Mouse (Mus musculus) pancreas, adult 10 weeks (tissue): Measurements from ENCODE around the gene Mroh8. TPM values are rescaled to one million over a fixed set of nuclear protein-coding genes. Genes with fewer than 3 reads are reported as not detected.

Experiments used
- polyA plus RNA-seq: library from polyadenylated mRNA; stranded (reverse); fragments of 350-450 nt; fragmentation: Illumina TruSeq; extraction: RNeasy Lipid Tissue Mini Kit (QIAGEN cat#74804); gene quantifications from one replicate; pipeline ENCODE4 v1.2.3, GENCODE M21; 2015; ENCODE audit warnings: low read depth, low replicate concordance; ENCODE audit not compliant: insufficient read depth

Gene Mroh8
- not detected for polyA plus RNA-seq

GRCm38 (mm10) chr2:157279416-157279800 is at the start of gene Mroh8:
Gene Mroh8 (minus strand): TSS chr2:157279549.

GRCm38 (mm10) chr2:157278717-157279415 is 483 bp downstream of the Mroh8 start, which contains the start of gene Rpn2:
Gene Rpn2 (plus strand): TSS chr2:157279017.

GRCm38 (mm10) chr2:157204366-157205218 is 74.8 kb downstream of the Mroh8 start, which contains the start of gene Rbl1:
Gene Rbl1 (minus strand): TSS chr2:157204534.

Other genes with a start within 250 kb of the Mroh8 start
- 2.4 TPM for gene Soga1, start 200.3 kb downstream of the Mroh8 start, polyA plus RNA-seq
- not detected for gene Tldc2, start 192.5 kb downstream of the Mroh8 start, polyA plus RNA-seq
- 11.8 TPM for gene Samhd1, start 144.3 kb downstream of the Mroh8 start, polyA plus RNA-seq
- gene Rbl1, start 75.0 kb downstream of the Mroh8 start, polyA plus RNA-seq = 1.6 TPM
- 77.6 TPM for gene Rpn2, start 532 bp downstream of the Mroh8 start, polyA plus RNA-seq
- gene Ghrh, start 68.0 kb upstream of the Mroh8 start, polyA plus RNA-seq = not detected
- gene Manbal, start 88.0 kb upstream of the Mroh8 start, polyA plus RNA-seq = 9.7 TPM
- gene Src, start 138.9 kb upstream of the Mroh8 start, polyA plus RNA-seq = 5.9 TPM